Mouse (Mus musculus): ENCODE measurements around the gene Gab2.

Gene Gab2

DNA sequence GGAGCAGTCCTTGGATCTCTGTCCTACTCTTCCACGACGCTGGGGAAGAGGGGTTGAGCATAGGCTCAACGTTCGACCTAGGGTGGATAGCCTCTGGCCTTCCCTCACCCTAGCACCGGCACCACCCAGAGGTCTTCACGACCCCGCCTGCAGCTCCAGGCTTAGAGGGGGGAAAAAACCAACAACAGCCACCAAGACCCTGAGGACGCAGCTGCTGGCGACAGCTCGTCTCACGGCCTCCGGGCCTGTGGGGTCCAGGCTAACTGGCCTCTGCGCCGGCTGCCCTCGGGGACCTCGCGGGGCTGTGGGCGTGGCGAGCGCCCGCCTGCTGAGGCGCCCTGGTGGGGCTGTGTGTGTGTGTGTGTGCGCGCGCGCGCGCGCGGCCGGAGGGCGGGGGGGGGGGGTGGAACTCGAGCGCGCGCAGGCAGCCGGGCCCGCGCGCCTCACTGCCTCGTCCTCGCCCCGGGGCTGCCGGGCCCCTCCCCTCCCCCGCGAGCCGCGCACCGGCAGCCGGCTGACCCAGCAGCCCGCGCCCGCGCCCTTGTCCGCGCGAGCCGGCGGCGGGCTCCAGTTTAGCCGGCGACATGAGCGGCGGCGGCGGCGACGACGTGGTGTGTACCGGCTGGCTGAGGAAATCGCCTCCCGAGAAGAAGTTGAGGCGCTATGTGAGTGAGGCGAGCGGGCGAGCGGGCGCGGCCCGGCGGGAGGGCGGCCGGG, at the start of gene Gab2:
Gene Gab2, plus strand, starts transcription at position 345 of the 717 bp plus-strand sequence.
- peak; percentile 55 to 65 for DNase-seq (ENCODE audit: low spot score in 2 of 2)

DNA sequence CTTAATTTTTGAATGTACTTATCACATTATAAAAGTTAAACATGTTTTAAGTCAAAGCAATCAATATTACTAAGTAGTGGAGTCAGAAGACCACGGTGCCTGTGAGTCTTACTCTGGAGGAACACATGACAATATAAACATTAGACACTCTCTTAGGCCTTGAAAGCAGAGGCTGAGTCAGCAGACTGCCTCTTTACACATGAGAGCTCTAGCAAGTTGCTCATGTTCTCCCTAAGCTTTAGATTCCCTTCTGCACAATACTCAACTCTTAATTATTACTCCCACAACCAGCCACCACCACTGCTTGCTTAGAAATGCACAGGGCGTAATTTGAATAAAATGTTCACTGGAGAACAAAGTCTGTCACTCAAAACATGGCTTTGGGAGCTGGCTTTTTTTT, 49.0 kb upstream of the Gab2 start:
- no peak for DNase-seq (ENCODE audit: low spot score in 2 of 2)

DNA sequence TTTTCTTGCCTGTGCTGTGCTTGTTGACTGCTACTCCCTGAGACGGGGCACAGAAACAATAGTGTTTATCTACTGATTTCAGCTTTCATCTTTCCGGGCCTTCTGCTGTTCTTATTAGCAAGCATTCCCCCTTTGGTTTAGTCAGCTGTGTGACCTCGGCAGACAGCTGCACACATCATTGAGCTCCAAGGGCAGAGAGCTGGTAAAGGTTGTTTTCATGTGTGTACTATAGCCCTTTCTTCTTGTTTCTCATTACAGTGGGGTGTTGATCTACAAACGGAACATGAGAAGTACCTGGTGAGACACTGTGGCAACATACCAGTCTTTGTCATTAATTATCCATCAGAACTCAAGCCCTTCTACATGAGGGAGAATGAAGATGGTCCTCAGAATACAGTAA, 41.7 kb upstream of the Gab2 start:
- DNase-seq (ENCODE audit: low spot score in 2 of 2), result no peak

DNA sequence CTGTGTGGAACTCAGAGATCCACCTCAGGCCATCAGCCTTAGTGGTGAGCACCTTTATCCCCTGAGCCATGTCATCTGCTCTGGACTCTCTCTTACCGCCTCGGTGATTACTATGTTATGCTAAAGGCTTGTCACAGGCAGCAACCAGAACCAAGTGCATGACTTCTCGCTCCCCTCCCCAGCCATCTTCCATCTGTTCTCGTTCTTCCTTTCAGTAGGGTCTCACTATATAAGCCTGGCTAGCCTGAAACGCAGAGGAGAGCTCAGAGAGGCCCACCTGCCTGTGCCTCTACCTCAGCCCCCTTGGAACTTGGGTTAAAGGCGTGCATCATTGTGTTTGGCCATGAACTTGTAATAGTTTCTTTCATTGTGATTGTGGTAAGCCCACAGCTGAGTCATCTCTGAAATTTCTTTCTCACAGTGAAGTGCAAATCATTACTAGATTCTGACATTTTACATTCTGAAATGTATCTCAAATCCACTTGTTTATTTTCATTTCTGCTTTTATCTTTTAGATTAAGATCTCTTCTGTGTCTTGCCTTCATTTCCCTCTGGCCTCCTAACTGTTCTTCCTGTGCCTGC, 39.4 kb upstream of the Gab2 start:
- no peak for DNase-seq (ENCODE audit: low spot score in 2 of 2)

DNA sequence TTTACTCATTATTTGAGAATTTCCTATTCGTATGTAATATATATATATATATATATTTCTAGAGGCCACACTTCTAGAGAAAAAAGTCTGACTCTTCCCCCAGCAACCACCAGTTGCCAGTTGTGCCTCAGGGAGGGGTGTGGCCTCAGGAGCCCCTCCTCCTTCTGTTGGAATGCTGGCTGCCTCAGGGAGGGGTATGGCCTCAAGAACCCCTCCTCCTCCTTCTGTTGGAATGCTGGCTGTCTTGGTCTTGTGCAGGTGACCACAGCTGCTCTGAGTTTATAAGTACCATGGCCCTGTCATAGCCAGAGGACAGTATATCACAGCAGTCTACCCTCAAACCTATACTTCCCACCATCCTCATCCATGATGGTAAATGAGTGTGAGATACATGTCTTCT, 38.4 kb upstream of the Gab2 start:
- DNase-seq (ENCODE audit: low spot score in 2 of 2), result no peak

- no peak for DNase-seq (ENCODE audit: low spot score in 2 of 2)
Observed at GRCm38 (mm10) chr7:97060966-97061365, 20.4 kb upstream of the Gab2 start.

DNA sequence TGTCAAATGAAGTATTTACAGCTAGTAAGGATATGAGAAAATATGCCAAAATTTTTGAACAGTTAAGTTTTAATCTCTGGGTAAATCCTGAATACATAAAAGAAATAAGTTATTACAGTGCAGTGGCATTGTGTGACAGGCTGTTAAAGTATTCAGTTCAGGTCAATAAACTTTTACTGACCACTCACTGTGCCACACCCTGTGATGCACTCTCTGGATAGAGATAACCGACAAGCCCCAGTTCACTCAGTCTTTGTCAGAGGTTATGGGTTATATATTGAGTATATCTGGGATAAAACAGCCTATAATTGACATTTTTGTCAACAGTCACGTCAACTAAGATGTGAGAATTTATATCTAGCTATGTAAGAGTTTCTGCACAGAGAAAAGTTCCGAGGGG, 9.9 kb upstream of the Gab2 start:
- DNase-seq (ENCODE audit: low spot score in 2 of 2), result no peak

GRCm38 (mm10) chr7:97072061-97072460, 9.3 kb upstream of the Gab2 start:
- no peak for DNase-seq (ENCODE audit: low spot score in 2 of 2)

- DNase-seq (ENCODE audit: low spot score in 2 of 2), result no peak
Observed at GRCm38 (mm10) chr7:97074974-97075373, 6.4 kb upstream of the Gab2 start.

- DNase-seq (ENCODE audit: low spot score in 2 of 2), result no peak
Observed at GRCm38 (mm10) chr7:97076977-97077376, 4.4 kb upstream of the Gab2 start.

DNA sequence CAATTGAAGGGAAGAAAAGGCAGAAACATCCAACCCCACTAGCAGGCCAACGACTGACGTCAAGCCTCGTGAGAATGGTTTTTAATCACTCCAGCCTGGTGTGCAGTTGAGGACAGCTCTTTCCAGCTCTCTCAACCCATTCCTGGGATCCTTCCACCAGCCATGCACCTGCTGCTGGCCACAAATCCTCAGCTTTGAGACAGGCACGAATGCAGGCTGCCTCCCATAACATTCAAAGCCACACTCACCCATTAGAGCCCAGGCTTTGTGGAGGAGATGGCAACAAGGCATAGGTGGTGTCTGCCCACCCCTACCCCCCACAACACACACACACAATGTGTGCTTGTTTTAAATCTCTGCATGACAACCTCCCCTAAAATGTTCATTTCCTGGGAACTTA, 2.7 kb upstream of the Gab2 start:
- DNase-seq (ENCODE audit: low spot score in 2 of 2), result no peak

GRCm38 (mm10) chr7:97079145-97079544, 2.2 kb upstream of the Gab2 start:
- peak in 1 of 2 experiments; percentile 34 for DNase-seq (ENCODE audit: low spot score in 2 of 2)

DNA sequence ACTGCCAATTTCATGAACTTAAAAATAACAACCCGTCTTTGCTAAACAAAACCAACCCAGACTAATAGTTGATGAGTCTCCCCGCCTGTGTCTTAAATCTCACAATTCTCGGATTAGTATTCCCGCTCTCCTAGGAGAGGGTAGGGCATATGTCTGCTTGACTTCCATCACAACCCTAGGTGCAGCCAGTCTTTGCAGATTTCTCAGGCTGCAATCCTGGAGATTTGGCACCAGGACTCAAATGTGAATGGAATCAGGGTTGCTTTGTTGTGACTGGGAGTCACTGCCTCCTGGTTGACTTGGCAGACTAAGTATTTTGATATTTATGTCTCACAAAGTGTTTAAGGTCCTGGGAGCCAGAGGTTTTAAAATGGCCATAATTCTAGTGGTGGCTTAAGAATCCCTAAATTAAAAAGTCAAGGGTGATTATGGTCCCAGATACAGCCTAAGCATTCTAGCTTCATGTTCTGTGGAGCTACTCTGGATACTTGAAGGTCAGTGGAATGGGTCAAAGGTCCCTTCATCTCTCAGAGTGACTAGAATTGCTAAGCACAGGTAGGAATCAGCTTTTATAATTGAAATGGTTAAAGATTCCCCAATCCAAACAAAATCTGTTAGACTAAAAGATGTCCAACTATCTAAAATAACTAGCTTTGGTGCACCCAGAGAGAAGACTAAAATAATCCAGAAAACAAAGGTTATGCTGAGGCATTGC, 1.6 kb upstream of the Gab2 start:
- DNase-seq (ENCODE audit: low spot score in 2 of 2), result no peak

GRCm38 (mm10) chr7:97080621-97081241, 655 bp upstream of the Gab2 start:
- DNase-seq (ENCODE audit: low spot score in 2 of 2), result no peak

DNA sequence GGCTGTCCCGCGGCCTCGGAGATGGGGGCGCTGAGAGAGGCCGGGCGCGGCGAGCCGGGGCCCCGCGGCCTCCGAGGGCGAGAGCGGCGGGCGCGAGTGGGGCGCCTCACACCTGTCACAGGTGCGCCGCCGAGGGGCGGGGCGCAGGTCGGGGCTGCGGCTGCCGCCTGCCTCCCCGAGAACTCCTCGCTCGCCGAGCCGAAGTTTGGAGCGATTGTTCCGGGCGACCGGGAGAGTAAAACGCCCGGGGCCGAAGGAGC, 503 bp downstream of the Gab2 start:
- no peak for DNase-seq (ENCODE audit: low spot score in 2 of 2)

- peak; percentile 29 to 45 for DNase-seq (ENCODE audit: low spot score in 2 of 2)
Observed at GRCm38 (mm10) chr7:97082219-97083101, 1.1 kb downstream of the Gab2 start.

DNA sequence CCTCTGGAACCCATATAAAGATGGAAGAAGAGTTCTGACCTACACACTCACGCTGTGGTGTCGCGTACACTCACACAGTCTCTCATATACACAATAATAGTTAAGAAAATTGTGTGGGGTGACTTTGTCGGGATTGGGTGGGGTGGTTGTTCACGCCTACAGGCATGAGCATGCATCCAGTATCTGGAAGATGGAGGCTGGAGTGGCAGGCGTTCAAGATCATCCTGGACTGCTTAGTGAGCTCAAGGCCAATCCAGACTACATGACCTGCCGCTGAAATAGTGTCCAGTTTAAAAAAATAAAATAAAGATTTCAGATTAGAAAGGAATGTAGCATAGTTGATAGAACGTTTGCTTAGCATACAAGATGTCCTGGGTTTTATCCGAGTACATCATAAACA, 2.2 kb downstream of the Gab2 start:
- DNase-seq (ENCODE audit: low spot score in 2 of 2), result no peak

- no peak for DNase-seq (ENCODE audit: low spot score in 2 of 2)
Observed at GRCm38 (mm10) chr7:97084181-97084580, 2.8 kb downstream of the Gab2 start.

GRCm38 (mm10) chr7:97085291-97085690, 3.9 kb downstream of the Gab2 start:
- no peak for DNase-seq (ENCODE audit: low spot score in 2 of 2)

DNA sequence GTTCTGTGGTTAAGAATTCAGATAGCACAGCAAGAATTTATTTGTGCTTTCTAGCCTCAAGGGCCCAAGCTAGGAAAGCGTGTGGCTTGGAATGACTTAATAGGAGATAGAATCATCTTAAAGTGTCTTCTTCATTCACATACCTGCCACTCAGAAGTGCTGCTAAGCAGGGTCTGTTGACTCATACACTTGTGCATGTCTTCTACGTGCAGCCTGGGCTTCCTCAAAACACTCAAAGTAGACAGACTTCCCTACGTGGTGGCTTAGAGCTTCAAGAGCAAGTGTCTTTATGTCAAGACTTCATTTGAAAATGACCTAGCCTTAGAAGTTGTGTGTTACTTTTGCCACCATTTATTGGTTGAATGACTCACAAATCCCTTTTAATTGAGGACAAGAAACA, 12.9 kb downstream of the Gab2 start:
- DNase-seq (ENCODE audit: low spot score in 2 of 2), result no peak

- no peak for DNase-seq (ENCODE audit: low spot score in 2 of 2)
Observed at GRCm38 (mm10) chr7:97108119-97108518, 26.7 kb downstream of the Gab2 start.

DNA sequence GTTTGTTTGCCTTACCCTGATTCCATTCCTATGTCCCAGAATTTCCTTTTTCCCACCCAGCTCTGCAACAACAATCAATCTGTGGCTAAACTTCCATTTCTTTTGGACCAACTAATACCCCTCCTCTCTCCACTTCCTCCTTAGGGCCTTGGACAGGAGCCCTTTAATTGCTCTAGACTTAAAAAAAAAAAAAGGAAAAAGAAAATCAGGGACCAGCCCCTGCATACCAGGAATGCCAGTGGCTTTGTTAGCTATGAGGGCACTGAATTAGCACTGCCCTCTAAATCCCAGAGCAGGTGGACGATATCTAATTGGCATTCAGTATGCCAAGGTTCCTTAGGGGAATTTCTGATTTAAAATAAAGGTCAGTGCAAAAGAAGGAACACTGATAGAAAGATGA, 47.6 kb downstream of the Gab2 start:
- DNase-seq (ENCODE audit: low spot score in 2 of 2), result no peak

Measured in frontal cortex, postnatal 36 days (tissue).